Mouse (Mus musculus): ENCODE results near the gene Ror1.

- TF ChIP-seq GATA1 (IDR thresholded peaks at IDR 0.05; ENCODE audit: borderline replicate concordance, low read length) (no peak), CTCF (IDR thresholded peaks at IDR 0.05; ENCODE audit: low read depth, low read length) (no peak), TAL1 (conservative IDR thresholded peaks at IDR 0.05; ENCODE audit: low read depth, low read length) (no peak), GATA2 (IDR thresholded peaks at IDR 0.05; ENCODE audit: borderline replicate concordance, low read depth, low read length) (no peak)
Observed at GRCm38 (mm10) chr4:100284528-100284927, 188.9 kb downstream of the Ror1 start.
